Mouse (Mus musculus) layer of hippocampus, adult 11-12 months (tissue): ENCODE data around the gene Smad6.

Experiments
- DNase-seq: peaks from one replicate; pipeline ENCODE4 v3.0.0; 2022; ENCODE audit warnings: low spot score

Smad6 gene

DNA sequence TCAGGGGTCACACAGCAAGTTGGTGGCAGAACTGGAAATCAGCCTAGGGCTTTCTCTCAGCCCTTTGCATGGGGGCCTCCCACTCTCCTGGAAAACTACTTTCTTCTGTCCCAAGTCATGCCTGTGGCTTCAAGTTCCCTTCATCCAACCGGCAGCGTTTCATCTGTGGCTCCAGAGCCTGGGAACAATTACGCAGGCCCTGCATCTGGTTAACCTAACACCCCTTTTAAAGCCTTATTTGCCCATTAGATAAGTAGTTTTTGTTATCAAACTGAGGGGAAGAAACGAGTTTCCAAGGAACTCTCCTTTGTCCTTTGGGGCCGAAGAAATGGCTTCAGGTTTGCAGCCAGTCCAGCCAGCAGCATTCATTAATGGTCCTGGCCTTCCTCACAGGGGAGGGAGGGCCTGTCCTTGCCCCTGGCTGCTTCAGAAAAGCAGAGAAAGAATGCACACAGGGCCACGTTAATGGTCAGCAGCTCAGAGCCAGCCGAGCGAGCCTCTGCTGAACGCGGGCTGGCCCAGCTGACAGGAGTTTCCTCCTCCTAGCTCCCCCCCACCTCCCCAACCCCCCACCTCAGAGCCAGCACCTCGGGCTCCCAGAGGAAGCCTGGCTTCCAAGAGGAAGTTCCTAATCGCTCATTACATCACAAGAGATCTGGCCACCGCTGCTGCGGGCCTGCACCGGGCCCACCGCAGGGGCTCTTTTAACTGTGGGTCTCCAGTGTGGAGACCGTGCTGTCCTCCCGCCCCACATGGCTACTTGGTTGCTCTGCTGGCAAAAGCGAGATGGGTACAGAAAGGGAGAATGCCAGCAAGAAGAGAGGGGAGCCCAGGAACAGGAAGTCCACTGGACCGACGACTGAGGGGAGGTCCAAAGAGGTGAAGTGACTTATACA is 61.7 kb downstream of the Smad6 start:
- DNase-seq = no peak

DNA sequence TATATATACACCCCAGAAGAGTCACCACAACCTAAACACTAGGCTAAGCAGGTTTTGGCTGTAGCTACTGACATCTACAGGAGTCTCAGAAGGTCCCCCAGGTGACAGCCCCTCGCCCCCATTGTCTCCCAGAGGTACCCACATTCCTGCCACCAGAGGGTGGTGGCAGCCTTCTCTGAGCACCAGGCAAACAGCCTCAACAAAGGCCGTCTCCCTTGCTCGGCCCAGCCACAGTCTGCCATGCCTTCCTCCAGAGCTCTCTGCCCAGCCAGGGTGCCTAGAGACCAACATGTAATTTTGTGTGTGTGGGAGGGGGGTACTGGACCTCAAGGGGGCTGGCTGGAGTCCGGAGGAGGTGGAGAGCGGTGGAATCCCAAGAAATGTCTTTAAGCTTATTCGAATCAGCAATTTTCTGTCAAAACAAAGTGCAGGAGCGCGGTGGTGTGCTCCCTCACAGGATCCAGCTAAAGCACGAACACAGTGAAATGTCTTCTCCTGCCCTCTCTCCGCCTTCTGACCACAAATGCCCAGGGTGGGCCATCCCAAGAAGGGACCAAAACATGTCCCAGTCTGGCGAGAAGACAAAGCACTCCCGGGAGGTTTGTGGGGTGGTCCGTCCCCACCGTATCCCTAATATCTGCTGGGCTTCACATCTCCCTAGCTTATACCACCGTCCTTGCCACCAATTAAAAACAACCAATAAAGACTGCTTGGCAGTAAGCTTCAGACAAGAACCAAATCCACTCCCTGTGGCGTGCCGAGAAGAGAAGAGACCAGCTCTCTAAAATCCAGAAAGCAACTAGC is 62.5 kb downstream of the Smad6 start:
- no peak for DNase-seq

DNA sequence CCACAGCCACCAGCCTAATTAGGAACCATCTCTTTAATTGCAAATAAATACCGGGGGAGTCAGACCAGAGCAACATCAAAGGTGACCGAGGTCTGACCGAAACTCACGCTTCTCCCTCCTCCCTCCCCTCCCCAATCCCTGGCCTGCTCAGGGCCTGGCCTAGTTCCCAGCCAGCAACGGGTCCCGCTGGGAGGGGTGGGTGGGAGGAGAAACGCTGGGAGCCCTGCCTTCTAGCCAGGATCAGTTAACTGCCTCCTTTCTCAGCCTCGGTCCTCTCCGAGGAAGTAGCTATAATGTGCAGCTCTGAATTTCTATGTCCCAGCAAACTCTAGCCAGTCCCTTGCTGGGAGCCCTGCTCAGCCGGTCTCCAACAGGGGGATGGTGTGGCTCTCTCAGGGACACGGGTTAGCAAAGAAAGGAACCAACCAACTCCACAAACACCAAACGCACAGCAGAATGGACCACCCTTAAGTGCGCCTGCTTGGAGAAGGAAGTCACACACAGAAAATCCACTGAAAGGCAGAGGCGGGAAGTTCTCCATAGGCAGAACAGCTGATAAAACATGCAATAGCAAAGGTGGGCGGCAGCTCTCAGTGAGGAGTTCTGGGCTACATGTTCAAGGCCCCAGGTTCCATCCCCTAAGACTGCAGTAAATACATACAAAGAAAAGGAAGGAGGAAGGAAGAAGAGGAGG is 63.4 kb downstream of the Smad6 start:
- no peak for DNase-seq

DNA sequence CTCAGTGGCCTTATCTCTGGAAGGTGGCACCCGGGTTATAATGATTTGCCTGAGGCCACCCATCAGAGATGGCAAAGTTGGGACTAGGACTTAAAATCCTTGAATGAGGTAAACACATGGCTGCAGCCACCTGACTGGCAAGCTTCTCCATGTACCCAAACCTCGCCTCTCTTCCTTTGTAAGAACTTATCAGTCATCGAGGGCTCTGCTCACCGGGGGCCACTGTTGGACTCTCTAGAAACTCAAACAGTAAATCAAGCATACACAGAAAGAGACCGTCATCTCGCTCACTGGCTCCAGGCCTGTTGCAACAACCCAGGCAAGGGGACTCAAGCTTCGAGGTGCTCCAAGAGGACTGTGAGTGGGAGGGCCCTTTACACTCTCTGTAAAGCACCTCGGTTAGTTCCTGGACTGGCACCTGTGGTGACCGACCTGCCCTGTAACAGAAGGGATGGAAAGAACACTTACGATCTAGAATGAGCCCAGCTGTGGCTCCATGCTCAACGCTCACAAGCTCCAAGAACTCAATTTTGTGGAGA is 64.1 kb downstream of the Smad6 start:
- DNase-seq = no peak

DNA sequence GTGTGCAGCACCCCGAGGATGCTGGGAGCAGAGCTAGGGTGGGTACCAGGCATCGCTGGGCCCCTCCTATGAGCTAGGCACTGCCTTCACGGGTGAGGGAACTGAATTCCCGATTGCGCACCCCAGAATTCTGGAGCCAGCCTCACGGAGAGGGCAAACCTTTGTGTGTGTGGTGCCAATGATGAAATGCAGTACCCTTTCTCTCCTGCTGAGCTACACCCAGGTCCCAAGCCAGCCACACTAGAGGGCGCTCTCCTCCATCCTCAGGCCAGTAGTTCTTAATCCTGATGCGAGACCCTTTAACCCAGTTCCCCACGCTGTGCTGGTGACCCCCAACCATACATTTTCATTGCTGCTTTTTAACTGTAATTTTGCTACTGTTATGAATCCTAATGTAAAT is 65.8 kb downstream of the Smad6 start:
- DNase-seq = peak; percentile 81

DNA sequence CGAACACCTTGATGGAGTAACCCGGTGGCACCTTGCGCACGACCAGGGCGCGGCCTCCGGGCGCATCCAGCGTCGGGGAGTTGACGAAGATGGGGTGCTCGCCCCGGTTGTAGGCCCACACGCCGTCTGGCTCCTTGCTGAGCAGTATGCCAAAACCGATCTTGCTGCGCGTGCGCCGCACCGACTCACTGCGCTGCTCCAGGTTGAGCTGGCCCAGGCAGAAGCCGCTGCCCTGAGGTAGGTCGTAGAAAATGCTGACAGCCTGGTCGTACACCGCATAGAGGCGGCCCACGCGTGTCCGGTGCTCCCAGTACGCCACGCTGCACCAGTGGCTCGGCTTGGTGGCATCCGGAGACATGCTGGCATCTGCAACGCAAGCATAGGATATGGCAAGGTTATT is 68.2 kb downstream of the Smad6 start:
- no peak for DNase-seq

DNA sequence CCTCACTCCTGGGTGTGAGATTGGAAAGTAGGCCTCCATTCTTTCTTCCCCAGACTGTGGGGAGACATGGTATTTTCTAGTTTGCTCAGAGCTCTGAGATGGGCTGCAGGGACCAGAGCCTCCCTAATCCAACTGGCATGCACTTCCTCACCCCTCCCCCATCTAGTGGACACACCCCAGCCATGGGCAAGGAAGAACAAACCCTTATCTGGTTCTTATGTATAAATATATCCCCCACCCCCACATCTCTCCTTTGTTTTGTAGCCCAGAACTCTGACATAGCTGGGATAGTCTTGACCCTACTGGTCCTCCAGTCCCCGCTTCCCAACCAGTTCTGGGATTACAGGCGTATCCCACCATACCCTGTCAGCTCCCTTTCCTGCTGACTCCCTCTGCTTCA is 69.3 kb downstream of the Smad6 start:
- DNase-seq = no peak

DNA sequence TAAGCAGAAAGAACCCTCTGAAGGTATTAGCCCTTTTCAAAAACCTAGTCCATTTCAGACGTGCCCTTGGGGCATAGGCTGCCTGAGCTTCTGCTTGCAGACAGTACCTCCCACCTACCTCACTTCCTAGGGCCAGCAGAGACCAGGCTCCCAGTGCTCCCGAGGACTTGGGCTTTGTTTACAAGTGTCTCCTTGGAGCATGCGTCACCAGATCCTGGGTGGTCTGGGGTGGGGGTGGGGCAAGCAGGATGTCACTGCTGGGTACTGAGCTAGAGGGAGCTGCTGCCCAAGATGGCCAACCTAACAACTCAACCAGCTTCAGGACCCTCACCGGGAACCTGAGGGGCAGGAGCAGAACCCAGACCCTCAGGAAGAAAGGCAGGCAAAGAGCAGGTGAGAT is 71.5 kb downstream of the Smad6 start:
- DNase-seq = no peak

DNA sequence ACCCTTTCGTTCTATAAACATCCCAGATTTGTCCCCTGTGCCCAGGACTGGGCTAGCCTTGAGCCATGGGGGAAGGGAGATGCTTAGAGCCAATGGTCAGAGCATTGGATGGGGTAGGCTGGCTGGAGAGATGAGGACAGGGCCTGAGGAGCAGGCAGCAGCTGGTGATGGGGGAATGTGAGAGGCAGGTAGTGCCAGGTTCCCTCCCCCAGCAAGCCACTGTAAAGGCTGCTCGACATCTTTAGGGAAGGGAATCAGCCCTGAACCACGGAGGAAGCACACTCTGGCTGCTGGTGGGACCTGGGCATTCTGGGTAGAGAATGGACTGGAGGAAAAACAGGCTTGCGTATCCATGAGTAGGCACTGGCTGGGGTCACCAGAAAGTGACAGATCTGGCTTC is 72.5 kb downstream of the Smad6 start:
- DNase-seq = no peak

DNA sequence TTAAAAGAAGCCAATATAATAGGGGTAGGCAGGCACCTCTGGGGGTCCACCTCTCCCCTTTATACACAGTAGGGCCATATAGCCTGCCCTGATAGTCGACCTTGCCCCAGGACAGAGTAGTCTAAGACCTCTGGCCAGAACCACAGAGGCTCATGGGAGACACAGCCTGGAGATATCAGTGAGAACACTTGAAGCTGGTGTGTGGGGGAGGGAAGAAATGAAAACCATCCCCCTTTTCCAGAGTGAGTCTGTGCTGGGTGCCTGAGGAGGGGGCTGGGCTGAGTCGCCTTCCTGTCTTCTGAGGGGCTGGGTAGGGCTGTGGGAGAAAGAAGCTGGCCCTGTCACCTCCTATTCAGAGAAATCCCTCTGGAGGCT is 79.3 kb downstream of the Smad6 start:
- no peak for DNase-seq

DNA sequence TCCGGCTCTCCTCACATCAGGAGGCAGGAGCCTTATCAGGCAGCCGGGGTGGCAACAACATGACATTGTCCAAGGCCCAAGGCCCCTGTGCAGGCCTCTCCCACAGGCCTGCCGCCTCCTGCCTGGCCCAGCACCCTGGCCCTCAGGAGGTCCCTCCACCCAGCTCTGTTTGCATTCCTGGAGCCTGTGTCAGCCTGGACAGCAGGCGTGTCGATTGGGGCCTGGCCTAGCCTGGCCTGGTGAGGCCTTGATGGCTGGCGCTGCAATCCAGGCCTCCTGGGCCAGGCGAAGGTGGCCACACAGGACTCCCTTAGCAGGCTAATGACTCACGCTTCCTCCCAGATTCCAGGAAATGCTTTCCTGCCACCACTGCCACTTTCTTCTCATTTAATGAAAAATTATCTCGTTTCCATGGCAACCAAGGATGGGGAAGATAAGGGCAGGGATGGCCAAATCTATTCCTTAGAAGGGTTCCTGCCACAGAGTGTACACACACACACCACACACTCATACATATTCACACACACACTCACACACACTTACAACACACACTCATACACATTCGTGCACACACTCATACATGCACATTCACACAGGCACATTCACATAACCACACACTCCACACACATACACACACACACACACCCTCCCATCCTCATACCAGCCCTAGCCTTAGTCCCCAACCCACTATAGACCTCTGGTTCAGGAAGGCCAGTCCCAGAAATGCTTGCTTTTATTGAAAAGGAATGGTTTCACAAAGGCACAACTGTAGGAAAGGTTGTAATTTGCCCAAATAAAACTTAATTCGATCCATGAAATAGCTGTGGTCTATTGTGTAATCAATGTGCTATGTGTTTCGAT is 79.9 kb downstream of the Smad6 start:
- no peak for DNase-seq

DNA sequence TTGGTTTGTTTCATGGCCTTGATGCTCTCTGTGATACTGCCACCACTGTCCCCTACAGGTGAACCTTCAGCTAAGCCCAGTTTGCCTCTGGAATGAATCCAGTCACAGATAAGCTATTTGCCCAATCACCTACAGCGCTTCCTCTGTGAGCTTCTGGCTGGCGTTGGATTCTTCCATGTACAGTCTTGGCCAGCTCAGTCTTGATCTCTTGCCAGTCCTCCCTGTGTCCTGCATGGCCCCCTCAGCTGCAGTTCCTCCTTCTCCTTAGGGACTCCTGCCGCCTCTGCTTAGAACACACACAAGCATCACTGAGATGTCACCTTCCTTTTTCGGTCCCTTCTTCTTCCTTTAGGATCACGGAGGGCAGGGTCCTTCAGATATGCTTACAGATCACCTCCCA is 85.6 kb downstream of the Smad6 start:
- no peak for DNase-seq

DNA sequence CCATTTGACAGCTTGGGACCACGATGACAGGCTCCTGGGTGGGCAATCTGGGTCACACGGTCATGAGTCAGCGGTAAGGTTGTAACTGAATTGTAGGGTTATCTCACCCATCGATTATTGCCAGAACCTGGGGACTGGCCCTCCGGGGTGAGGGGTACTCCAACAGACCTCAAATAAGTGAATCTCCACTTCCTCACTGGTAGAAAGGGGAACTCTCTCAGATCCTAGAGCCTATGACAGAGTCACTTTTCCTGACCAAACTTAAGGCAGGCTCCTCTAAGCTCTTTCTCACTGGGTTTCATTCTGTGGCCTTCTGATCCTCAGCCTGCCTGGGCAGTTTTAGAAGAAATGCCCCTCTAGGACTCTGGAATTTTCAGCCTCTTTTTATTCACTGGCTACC is 88.8 kb downstream of the Smad6 start:
- no peak for DNase-seq

DNA sequence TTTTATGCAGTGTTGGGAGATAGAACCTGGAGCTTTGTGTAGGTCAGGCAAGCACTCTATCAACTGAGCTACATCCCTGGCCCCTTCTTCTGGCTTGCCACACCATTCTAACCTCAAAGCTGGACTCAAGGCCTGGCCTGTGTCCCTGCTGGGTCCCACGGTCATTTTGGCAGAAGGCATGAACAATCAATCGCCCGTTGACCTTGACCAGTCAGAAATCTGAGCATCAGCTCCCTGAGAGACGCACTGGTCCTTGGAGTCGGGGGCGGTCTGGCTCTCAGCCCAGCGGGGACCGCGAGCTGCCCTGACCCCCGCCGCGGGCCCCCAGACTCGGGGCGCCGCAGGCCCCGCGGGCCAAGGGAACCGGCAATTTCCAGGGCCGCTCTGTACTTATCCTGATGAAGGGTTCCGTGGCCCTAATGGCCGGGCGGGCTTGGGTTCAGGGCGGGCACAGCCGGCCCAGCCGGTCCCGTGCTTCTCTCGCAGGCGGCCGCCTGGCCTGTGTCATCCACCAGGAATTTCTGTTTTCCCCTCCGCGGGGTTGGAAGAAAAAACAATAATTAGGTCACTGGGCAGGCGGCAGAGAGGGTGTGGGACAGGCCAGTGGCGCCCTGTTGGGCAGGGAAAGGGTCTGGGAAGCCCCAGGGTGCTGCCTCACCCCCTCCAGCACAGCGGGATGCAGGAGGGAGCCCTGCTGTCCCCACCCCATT is 94.4 kb downstream of the Smad6 start:
- peak; percentile 16 for DNase-seq

DNA sequence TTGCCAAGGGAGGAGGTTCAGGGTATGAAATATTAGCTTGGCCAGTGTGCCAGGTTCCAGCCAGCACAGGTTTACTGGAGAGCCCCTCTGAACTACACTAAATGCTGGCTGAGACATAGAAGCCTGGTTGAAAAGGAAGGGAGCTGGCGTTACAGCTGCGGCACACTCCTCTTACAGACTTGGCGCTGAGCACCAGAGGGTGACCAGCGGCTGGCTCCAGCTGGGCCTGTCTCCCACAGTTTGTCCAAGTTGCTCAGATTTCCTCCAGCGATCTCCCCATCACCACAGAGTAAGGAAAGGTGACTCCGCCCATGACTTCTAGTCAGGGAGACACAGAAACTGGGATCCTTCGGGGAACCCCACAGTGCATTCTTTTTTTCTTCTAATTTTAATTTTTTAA is 95.5 kb downstream of the Smad6 start:
- no peak for DNase-seq

DNA sequence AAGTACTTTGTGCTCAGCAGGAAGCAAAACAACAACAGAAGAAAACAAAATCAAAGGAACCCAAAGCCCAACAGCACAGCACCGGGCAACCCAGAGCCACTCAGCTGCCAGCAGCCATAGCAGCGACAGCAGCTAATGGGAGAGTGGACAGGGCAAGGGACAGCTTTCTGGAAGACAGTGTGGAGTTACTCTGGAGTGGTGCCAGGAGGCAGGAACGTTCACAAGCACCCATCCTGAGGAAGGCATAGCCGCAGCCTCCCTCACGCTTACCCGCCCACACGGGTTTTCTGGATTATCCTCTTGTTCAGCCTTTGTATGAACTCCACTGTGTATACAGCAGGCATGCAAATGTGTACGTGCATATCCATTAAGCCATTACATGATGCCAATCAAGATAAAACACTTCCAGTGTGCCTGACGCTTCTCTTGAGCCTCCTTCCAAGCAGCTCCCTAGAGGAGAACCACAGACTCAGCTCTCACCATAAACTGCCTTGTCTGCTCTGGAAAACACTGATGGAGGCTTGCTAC is 98.6 kb downstream of the Smad6 start:
- DNase-seq = no peak

DNA sequence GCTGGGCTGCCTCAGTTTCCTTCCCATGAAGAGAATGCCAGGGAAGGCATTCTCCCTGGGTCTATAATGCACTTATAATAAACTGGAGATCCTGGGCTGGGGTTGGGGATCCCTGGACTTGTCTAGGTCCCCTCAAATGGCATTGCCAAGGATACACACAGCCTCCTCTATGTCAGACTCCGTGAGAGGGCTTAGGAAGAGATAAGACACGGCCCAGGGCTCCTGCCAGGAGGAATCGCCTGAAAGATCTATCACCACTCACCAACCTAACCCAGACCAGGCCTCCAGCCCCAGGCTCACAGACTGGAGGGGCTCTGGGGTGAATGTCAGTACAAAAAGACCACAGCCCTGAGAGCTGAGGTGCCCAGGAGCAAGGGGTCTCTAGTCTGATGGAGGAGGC is 102.2 kb downstream of the Smad6 start:
- no peak for DNase-seq

DNA sequence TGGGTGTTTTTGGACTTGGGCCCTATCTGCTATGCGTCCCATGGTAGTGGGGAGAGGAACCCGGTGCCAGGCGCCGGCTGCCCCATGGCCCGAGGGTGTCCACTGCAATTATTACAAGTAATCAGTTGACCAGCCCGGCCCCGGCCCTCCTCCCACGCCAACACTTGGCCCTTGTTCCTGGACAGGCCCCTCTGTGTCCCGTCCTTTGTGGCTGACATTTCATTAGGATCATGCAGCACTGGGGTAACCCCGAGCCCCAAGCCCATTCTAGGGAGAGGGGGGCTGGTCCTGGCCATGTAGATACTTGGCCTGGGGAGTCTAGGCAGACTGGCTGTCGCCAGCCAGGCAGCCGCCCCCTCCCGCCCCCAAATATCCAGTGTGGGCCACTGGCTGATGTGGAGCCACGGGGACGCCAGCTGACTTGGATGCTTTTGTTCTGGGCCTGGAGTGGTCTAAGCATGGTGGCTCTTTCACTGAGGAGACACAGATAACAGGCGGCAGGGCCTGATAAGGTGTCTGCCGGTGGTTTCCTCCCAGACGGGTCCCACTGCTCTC is 102.8 kb downstream of the Smad6 start:
- peak; percentile 73 for DNase-seq

DNA sequence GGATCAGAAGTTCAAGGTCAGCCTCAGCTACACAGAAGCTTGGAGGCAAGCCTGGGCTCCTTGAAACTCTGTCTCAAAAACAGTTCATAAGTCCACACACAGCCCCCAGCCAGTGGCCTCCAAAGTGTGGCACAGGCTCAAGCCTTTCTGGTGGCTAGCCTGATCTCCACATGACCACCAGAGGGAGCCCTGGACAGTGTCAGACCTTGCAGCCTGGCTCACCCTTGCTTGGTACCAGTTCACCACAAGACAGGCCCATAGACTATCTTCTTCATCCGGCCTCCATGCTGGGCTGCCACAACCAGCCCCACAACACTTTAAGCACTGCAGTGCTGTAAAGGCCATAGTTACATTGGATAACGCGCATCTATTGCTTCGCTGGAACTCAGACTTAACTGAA is 103.6 kb downstream of the Smad6 start:
- DNase-seq = peak; percentile 75

DNA sequence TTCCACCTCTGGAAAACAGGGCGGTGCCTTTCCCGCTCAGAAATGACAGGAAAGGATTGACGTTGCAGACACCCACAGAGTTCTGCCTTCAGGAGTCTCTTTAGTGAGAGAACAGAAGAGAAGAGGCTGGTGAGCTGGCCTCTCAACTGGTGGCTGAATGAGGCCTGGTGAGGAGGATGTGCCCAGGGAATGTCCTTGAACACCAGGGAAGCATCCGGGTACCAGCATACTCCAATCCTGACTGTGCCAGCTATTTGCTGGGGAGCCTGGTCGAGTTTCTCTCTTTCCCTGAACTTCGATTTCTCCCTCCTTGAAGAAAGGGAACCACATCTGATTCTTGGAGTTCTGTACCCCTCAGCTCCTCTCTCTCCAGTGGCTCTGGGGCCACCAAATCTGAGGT is 105.4 kb downstream of the Smad6 start:
- no peak for DNase-seq
